Mouse (Mus musculus): ENCODE data around the gene Pik3c2b. TPM values are rescaled to one million over a fixed set of nuclear protein-coding genes. Genes with fewer than 3 reads are reported as not detected.
A peak's percentile ranks its signal among the peaks of the same experiment; 100 is the strongest.
"Not testable (repeated sequence)": the region's sequence is repeated elsewhere in the genome, so short reads cannot be mapped to it uniquely, and the experiment has no call there.

Pik3c2b gene
- polyA plus RNA-seq, 1 experiment from 2014 or later, result 14.6 TPM

GRCm38 (mm10) chr1:133021971-133022370 lies 23.5 kb upstream of the Pik3c2b start:
- Histone ChIP-seq H3K4me1 (replicated peaks) (peaks cover 15% of the 10 kb centered on the region), H3K36me3 (peaks cover 15% of the 10 kb centered on the region)
- whole genome bisulfite sequencing, result 100% methylated on average over 2 of the region's 2 CpGs
- H3K4me2 ChIP-seq; H3K9ac ChIP-seq; H3K4me3 ChIP-seq; ATAC-seq (ENCODE audit: low FRiP score); H3K27ac ChIP-seq; H3K27me3 ChIP-seq; H3K9me3 ChIP-seq: not testable (repeated sequence)

- Histone ChIP-seq H3K9ac (0 out of 2 replicates have a peak overlapping the region, but pooled peaks have one; percentile 93), H3K4me1 (replicated peaks) (peaks cover 15% of the 10 kb centered on the region), H3K4me2 (peak overlapping the region; percentile 62)
- H3K9me3 ChIP-seq; H3K27me3 ChIP-seq; H3K36me3 ChIP-seq; H3K4me3 ChIP-seq; H3K27ac ChIP-seq; ATAC-seq (ENCODE audit: low FRiP score): not testable (repeated sequence)
- WGBS, result 94% methylated on average over 3 of the region's 3 CpGs
These were observed 21.7 kb upstream of the Pik3c2b start for GRCm38 (mm10) chr1:133023723-133024122.

GRCm38 (mm10) chr1:133024426-133024825 lies 21.0 kb upstream of the Pik3c2b start:
- Histone ChIP-seq H3K4me1 (replicated peaks) (peaks cover 15% of the 10 kb centered on the region), H3K27ac (peak overlapping the region; percentile 5; the same call in 1 of the 2 replicates), H3K4me3 (peak overlapping the region; percentile 89), H3K36me3 (no peaks in the 10 kb centered on the region), H3K9ac (peak overlapping the region; percentile 93), H3K4me2 (peak overlapping the region; percentile 62), H3K27me3 (no peaks in the 10 kb centered on the region), H3K9me3 (no peaks in the 10 kb centered on the region)
- ATAC-seq (ENCODE audit: low FRiP score), result no peak
- 42% methylated on average over 7 of the region's 7 CpGs for WGBS

- H3K4me2 ChIP-seq, result peak overlapping the region; percentile 62
- peak; percentile 95 for ATAC-seq (ENCODE audit: low FRiP score)
- H3K9ac ChIP-seq, result peak overlapping the region; percentile 93
- peak overlapping the region; percentile 89 for H3K4me3 ChIP-seq
- H3K27me3 ChIP-seq, result no peaks in the 10 kb centered on the region
- H3K4me1 ChIP-seq (replicated peaks), result peaks cover 13% of the 10 kb centered on the region
- no peaks in the 10 kb centered on the region for H3K9me3 ChIP-seq
- H3K36me3 ChIP-seq, result no peaks in the 10 kb centered on the region
- WGBS, result under 1% methylated on average over 40 of the region's 40 CpGs
- H3K27ac ChIP-seq, result peak overlapping the region; percentile 96
These were observed 20.2 kb upstream of the Pik3c2b start for GRCm38 (mm10) chr1:133025051-133025795.

- not testable (repeated sequence) for H3K9me3 ChIP-seq; H3K27me3 ChIP-seq; H3K27ac ChIP-seq; H3K36me3 ChIP-seq; H3K4me1 ChIP-seq (replicated peaks); ATAC-seq (ENCODE audit: low FRiP score); H3K9ac ChIP-seq
- WGBS, result 40% methylated on average over 22 of the region's 23 CpGs
- Histone ChIP-seq H3K4me2 (peak overlapping the region; percentile 62), H3K4me3 (peak overlapping the region; percentile 89)
These were observed 19.7 kb upstream of the Pik3c2b start for GRCm38 (mm10) chr1:133025796-133026190.

GRCm38 (mm10) chr1:133027126-133027525 lies 18.3 kb upstream of the Pik3c2b start:
- H3K4me2 ChIP-seq, result no peak overlapping the region
- H3K9ac ChIP-seq, result no peak overlapping the region
- no peaks in the 10 kb centered on the region for H3K36me3 ChIP-seq
- H3K27me3 ChIP-seq, result no peaks in the 10 kb centered on the region
- H3K4me3 ChIP-seq, result no peak overlapping the region
- no peak for ATAC-seq (ENCODE audit: low FRiP score)
- peaks cover 9% of the 10 kb centered on the region for H3K4me1 ChIP-seq (replicated peaks)
- no peak overlapping the region for H3K27ac ChIP-seq
- no peaks in the 10 kb centered on the region for H3K9me3 ChIP-seq
- WGBS, result 97% methylated on average over 2 of the region's 2 CpGs

GRCm38 (mm10) chr1:133027980-133028379 lies 17.5 kb upstream of the Pik3c2b start:
- ATAC-seq (ENCODE audit: low FRiP score), result no peak
- Histone ChIP-seq H3K27me3 (no peaks in the 10 kb centered on the region), H3K36me3 (no peaks in the 10 kb centered on the region), H3K9ac (no peak overlapping the region), H3K4me2 (no peak overlapping the region), H3K4me1 (replicated peaks) (peaks cover 16% of the 10 kb centered on the region), H3K4me3 (no peak overlapping the region), H3K27ac (no peak overlapping the region), H3K9me3 (no peaks in the 10 kb centered on the region)
- WGBS, result 46% methylated on average over 7 of the region's 7 CpGs

- no peaks in the 10 kb centered on the region for H3K36me3 ChIP-seq
- no peak overlapping the region for H3K4me2 ChIP-seq
- H3K27ac ChIP-seq, result no peak overlapping the region
- peaks cover 13% of the 10 kb centered on the region for H3K4me1 ChIP-seq (replicated peaks)
- H3K9me3 ChIP-seq, result no peaks in the 10 kb centered on the region
- no peak for ATAC-seq (ENCODE audit: low FRiP score)
- no peaks in the 10 kb centered on the region for H3K27me3 ChIP-seq
- no peak overlapping the region for H3K4me3 ChIP-seq
- WGBS, result 94% methylated on average over 3 of the region's 3 CpGs
- no peak overlapping the region for H3K9ac ChIP-seq
These were observed 15.7 kb upstream of the Pik3c2b start for GRCm38 (mm10) chr1:133029744-133030143.

- H3K4me2 ChIP-seq, result no peak within 1 kb of the TSS
- no peaks in the 10 kb centered on the region for H3K36me3 ChIP-seq
- 96% methylated on average over 5 of the region's 5 CpGs for WGBS
- H3K9me3 ChIP-seq, result no peaks in the 10 kb centered on the region
- no peak within 1 kb of the TSS for H3K4me3 ChIP-seq
- H3K9ac ChIP-seq, result no peak within 1 kb of the TSS
- H3K27ac ChIP-seq, result no peak within 1 kb of the TSS
- no peak for ATAC-seq (ENCODE audit: low FRiP score)
- no peaks in the 10 kb centered on the region for H3K27me3 ChIP-seq
- peaks cover 13% of the 10 kb centered on the region for H3K4me1 ChIP-seq (replicated peaks)
These were observed 15.0 kb upstream of the Pik3c2b start, which contains the start of gene Mdm4 for GRCm38 (mm10) chr1:133030461-133030860. Gene Mdm4 (minus strand): TSS chr1:133030561.

- WGBS, result 9% methylated on average over 5 of the region's 5 CpGs
These were observed 12.5 kb upstream of the Pik3c2b start for GRCm38 (mm10) chr1:133032981-133033315.

GRCm38 (mm10) chr1:133033316-133034090 lies 12.0 kb upstream of the Pik3c2b start:
- whole genome bisulfite sequencing, result under 1% methylated on average over 28 of the region's 28 CpGs
- peak; percentile 83 for ATAC-seq (ENCODE audit: low FRiP score)
- no peaks in the 10 kb centered on the region for H3K9me3 ChIP-seq

More at GRCm38 (mm10) chr1:133032981-133033315, 12.5 kb upstream of the Pik3c2b start:
- no peaks in the 10 kb centered on the region for H3K27me3 ChIP-seq
- no peaks in the 10 kb centered on the region for H3K9me3 ChIP-seq
- H3K27ac ChIP-seq, result peak overlapping the region; percentile 70
- H3K36me3 ChIP-seq, result no peaks in the 10 kb centered on the region
- no peak for ATAC-seq (ENCODE audit: low FRiP score)
- peak overlapping the region; percentile 61 for H3K4me2 ChIP-seq
- H3K4me1 ChIP-seq (replicated peaks), result peaks cover 13% of the 10 kb centered on the region
- H3K9ac ChIP-seq, result peak overlapping the region; percentile 65
- peak overlapping the region; percentile 45 for H3K4me3 ChIP-seq

GRCm38 (mm10) chr1:133034091-133034460 lies 11.4 kb upstream of the Pik3c2b start:
- no peak overlapping the region for H3K27ac ChIP-seq

More at GRCm38 (mm10) chr1:133033316-133034090, 12.0 kb upstream of the Pik3c2b start:
- H3K27me3 ChIP-seq, result no peaks in the 10 kb centered on the region
- peaks cover 13% of the 10 kb centered on the region for H3K4me1 ChIP-seq (replicated peaks)
- peak overlapping the region; percentile 61 for H3K4me2 ChIP-seq
- peak overlapping the region; percentile 65 for H3K9ac ChIP-seq
- no peaks in the 10 kb centered on the region for H3K36me3 ChIP-seq
- peak overlapping the region; percentile 70 for H3K27ac ChIP-seq
- H3K4me3 ChIP-seq, result peak overlapping the region; percentile 45

More at GRCm38 (mm10) chr1:133034091-133034460, 11.4 kb upstream of the Pik3c2b start:
- no peaks in the 10 kb centered on the region for H3K9me3 ChIP-seq
- no peaks in the 10 kb centered on the region for H3K27me3 ChIP-seq
- H3K4me2 ChIP-seq, result peak overlapping the region; percentile 61
- H3K4me1 ChIP-seq (replicated peaks), result peaks cover 13% of the 10 kb centered on the region
- ATAC-seq (ENCODE audit: low FRiP score), result peak; percentile 55
- 1% methylated on average over 11 of the region's 11 CpGs for WGBS
- H3K4me3 ChIP-seq, result peak overlapping the region; percentile 45
- H3K9ac ChIP-seq, result no peak overlapping the region
- no peaks in the 10 kb centered on the region for H3K36me3 ChIP-seq
